Mouse (Mus musculus): ENCODE data around the gene Cd81.

Cd81 gene

DNA sequence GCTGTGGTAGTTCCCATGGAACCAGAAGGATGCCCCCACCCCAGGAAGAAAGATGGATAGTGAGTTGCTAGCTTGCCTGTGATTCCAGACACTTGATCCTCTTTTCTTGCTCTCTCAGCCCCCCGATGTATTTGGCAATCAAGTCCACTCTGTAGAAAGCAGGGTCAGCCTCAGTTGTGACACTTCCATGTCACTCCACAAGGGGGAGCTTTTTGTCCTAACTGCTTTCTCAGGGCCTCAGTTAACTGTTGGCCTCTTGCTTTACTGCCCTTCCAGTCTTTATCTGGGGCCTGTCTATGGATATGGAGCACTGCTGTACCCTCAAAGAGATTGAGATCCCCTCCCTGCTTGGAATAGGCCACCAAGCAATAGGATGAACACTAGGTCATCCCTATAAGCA lies 20.5 kb downstream of the Cd81 start:
- no peak for DNase-seq

DNA sequence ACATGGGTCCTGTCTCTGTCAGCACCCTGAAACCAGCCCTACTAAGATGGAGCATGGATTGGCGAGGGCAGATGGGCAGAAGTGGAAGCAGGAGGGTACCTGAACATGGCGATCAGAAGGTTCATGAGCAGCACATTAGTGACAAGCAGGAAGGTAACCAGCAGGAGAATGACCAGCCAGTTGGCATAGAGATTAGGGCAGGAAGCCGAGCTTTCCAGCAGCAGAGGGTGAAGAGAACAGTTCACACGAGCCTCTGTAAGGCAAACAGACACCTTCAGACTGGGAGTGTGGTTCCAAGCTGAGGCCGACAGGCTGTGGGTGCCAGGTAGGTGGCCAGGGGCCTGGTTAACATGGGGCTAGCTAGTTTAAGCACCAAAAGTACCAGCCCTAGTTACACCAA lies 22.9 kb downstream of the Cd81 start:
- no peak for DNase-seq

DNA sequence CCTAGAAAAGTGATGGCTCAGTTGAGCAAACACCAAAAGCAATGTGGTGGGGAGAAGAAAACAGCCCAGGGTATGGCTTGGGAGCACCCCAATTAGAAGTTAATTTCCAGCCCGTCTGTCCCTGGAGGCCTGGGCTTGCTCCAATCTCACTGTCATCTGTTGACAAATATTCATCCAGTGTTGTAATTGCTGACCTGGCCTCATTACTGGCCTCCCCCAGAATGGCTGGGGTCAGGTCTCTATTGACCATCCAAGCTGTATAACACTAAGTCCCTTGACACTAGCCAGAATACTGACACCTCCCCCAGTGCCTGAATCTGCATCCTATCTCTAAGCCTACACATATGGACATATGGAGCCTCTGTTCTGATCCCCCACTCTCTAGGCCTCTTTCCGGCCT lies 24.8 kb downstream of the Cd81 start:
- DNase-seq: no peak

DNA sequence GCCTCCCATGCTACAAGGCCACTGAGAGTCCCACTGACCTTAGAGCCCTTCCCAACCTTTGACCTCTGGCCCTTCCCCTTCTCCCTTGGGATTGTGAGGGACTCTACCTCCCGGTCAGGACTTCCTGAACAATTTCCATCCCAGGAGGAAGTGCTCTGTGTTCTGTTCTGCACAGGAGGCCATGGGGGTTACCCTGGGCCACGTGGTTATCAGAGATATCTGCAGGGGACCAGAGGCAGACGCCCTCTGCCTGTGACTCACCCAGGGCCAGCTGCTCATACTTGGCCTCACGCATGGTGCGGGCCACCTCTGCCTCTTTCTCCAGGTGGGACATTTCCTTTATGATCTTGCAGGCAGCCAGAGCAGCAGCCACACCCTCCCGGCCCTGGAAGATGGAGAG lies 29.5 kb downstream of the Cd81 start:
- DNase-seq: no peak

DNA sequence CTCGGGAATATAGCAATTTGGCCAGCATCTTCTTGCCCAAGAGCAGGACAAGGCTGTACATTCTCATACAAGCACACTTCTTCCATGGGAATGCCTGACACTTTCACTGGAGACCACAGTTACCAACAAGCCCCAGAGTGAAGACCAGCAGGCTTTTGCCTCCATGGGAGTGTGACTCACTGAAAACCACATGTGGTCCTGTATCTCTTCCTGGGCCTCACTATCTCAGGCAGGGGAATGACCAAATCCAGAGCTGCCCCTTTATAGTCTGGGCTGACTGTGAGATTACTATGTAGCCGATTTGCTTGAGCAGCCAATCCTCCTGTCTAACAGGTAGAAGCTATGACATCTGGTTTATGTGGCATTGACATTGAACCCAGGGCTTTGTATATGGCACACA lies 31.2 kb downstream of the Cd81 start:
- DNase-seq: no peak

- peak in 1 of 2 experiments; percentile 70 for DNase-seq
These were observed 33.8 kb downstream of the Cd81 start for GRCm38 (mm10) chr7:143086366-143086765.

DNA sequence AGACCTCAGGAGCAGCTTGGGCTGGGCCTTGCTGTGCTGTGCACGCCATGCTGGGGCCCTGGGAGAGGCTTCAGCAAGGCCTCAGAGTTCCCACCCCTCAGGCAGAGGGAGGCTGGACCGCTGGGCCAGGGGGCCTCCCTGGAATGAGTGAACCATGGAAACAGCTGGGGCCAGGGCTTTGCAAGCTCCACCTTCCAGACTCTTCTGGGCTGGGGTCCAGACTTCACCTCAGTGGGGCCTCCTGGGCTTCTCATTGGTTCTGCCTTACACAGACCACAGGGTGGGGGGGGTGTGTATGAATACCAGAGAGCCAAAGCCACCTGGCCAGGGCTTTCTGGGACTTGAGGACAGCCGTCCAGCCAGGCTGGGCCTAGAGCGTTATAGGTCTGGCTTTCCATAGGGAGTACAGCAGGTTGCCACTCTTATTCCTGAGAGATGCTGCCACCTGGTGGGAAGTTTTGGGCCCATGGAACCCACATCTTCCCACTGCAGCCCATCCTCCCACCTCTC lies 34.6 kb downstream of the Cd81 start:
- DNase-seq: peak; percentile 48 to 63

GRCm38 (mm10) chr7:143093847-143094246 lies 41.3 kb downstream of the Cd81 start:
- DNase-seq: no peak

DNA sequence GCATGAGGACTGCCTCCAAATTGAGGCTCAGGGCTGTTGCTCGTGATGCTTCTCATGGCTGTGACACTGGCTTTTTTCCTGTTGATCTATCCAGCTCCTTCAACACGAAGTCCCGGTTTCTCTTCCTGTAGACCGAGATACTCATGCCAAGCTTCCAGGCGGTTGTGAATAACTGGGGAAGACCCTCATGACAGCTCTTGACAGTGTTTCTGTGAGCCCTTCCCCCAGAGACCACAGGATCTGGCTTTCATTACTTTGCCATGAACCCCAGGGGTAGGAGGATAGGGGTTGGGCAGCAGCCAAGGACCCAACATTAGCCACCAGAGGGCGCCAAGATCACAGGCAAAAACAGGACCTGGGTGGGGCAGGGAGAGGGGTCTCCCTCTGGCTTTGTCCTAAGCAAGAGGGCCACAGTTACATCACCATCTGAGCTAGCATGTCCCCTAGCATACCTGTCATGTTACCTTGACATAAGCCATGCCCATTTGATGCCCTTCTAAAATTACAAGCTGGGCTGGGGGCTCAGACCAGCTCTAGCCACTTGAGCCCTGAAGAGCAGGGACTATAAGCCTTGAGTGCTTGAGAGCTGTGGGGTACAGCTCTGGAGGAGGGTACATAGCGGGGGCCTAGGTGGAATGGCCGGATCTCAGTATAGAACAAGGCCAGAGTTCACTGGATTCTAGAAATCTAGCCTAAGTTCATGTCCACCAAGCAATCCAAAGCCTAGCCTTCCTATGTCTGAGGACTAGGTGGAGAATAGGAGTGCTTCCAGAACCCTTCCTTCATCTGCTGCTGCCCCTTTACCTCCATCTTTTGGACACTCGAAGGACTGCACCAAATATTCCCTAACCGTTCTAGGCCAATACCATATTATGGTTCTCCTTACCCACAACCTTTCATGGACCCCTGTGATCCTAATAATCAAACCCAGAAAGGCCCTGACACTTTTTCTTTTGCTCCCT lies 42.3 kb downstream of the Cd81 start, which contains the start of gene Trpm5:
Gene Trpm5 (minus strand): TSS at position 51 of the 962 bp plus-strand sequence.
- peak; percentile 26 to 67 for DNase-seq

- DNase-seq: no peak
These were observed 43.0 kb downstream of the Cd81 start for GRCm38 (mm10) chr7:143095554-143095907.

DNA sequence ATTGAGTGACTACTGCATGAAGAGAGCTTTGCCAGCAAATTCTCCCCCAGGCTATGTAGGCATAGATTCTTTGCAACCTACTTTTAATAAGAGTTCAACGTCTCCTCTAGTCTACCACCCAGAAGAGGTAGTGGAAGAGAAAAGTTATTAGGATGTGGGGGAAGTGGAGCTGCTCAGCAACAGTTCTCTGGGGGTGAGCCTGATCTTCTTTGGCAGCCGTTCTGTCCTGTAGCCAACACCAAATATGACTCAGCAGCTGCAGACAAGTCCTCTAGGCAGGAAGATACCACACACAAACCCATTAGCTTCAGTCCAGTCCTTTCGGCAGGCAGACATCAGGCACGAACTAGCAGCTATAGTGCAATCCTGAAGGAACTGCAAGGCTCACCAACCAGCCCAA lies 48.2 kb downstream of the Cd81 start:
- DNase-seq: no peak

DNA sequence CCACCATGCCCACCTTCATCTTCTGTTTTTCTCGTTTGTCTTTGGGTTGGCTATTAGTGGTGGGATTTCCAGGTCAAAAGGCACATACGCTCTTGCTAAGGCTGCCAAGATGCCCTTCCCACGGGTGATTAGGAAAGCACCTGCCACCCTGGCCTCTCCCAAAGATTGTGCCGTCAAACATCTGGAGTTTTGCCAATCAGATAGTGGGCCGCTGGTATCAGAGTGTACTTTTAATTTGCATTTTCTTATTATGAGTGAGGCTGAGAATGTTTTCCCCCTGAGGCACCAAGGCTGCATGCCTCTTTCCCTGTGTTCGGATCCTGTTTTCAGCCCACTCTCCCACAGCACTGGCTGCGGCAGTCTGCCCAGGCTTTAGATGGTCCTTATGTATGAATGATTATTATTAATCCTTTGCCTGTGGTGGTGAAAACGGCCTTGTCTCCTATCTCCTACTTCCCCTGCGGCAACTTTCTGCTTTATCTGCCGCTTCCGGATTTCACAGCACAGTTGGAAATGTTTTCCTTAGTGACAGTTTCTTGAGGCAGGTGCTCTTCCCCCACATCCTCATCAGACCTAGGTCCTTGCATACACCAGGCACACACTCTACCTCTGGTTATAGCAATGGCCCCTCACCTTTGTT lies 52.8 kb downstream of the Cd81 start:
- DNase-seq: peak; percentile 41 to 67

GRCm38 (mm10) chr7:143106062-143106461 lies 53.5 kb downstream of the Cd81 start, which contains the start of gene Kcnq1:
Gene Kcnq1 (plus strand): TSS chr7:143106362.
- DNase-seq: no peak

- DNase-seq: peak; percentile 76
These were observed 54.3 kb downstream of the Cd81 start for GRCm38 (mm10) chr7:143106672-143107465.

- DNase-seq: peak; percentile 61 to 75
These were observed 55.7 kb downstream of the Cd81 start for GRCm38 (mm10) chr7:143108200-143108599.

DNA sequence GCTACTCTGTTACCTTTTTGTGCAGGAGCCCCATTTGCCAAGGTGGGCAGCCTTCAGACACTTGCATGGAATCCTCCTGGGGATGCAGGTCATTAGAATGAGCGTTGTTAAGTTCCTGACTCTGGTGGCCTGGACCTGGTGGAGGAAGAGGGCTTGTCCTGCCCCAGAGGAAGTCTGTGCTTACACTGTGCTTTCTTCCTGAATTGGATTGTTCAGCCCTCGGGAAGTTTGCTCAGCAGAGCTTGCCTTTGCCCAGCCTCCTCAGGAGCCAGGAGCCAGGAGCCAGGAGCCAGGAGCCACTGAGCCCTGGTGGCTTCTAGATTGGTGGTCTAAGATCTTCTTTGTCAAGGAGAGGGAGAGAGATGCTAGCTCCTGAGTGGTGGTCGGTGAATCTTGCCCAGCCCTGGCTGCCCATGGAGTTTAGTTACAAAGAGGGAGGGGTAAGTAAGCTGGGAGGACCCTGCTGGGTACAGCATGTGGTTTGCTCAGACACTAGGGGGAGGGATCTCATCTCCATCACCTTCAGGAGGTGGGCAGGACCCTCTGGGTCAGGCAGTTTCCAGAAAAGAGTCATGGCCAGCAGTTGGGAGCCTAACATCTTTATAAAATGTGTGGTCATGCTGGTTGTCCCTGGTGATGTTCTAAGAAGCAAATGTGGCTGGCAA lies 56.6 kb downstream of the Cd81 start:
- no peak for DNase-seq

- no peak for DNase-seq
These were observed 57.2 kb downstream of the Cd81 start for GRCm38 (mm10) chr7:143109696-143110095.

- DNase-seq: no peak
These were observed 58.3 kb downstream of the Cd81 start for GRCm38 (mm10) chr7:143110803-143111202.

DNA sequence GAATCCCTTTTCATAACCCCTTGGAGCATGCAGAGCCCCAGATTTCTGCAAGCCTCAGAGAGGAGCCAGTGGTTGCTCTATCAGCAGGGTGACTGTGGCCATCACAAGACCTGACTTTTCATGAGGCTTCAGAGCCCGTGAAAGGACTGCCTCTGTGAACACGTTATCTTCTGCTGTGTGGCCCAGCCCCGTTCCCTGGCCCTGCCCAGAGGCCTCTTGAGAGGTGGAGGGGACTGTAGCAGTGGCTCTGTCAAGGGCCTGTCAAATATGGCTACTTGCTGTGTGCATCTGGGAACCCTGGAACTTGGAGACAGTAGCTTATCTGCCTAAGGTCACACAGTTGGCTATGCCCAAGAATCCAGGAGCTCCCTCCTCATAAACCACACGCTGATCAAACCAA lies 59.2 kb downstream of the Cd81 start:
- DNase-seq: no peak

- DNase-seq: no peak
These were observed 59.9 kb downstream of the Cd81 start for GRCm38 (mm10) chr7:143112395-143112794.

DNA sequence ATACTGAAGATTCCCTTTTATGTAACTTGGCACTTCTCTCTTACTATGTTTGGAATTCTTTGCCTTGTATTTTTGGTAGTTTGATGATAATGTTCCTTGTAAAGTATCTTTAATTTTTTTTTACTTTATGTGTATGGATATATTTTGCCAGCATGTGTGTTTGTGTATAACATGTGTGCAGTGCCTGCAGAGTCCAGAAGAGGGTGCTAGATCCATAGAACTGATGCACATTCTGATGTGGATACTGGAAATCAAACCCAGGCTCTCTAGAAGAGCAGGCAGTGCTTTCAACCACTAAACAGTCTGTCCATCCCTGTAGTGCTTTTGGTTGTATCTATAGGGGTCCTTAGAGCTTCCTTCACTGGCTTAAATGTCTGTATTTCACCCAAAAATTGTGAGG lies 62.2 kb downstream of the Cd81 start:
- DNase-seq: no peak

DNA sequence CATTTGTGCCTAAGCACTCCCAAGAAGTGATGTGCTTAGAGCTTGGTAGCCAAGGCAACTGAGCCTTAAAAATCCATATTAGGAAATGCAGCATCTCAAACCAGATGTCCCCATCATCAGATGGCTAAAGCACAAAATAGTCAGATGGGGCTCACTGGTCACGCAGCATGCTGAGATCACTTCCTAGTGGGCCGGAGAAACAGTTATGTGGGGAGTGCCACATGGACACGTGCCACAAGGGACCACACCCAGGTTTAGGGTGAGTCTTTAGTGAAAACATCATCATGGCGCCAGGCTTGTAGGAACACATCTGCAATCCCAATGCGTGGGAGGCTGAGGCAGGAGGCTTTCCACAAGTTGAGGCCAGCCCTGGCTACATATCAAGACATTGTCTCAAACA lies 64.0 kb downstream of the Cd81 start:
- DNase-seq: no peak

Measured in kidney, adult 8-10 months (tissue).